Mouse (Mus musculus) T-helper 2 cell (primary cell): ENCODE data around the gene Steap2.

Experiments used
- in situ Hi-C: fragments of 300-600 bp; cut with MboI, MseI; formaldehyde crosslinking; loops from one replicate; pipeline ENCODE4 v1.15.1; 2025; ENCODE audit warnings: high pct_unique_total_duplicates

The Steap2 gene

GRCm38 (mm10) chr5:5664371-5664926, 29.9 kb downstream of the Steap2 start:
- in situ Hi-C loops: no loop called here

DNA sequence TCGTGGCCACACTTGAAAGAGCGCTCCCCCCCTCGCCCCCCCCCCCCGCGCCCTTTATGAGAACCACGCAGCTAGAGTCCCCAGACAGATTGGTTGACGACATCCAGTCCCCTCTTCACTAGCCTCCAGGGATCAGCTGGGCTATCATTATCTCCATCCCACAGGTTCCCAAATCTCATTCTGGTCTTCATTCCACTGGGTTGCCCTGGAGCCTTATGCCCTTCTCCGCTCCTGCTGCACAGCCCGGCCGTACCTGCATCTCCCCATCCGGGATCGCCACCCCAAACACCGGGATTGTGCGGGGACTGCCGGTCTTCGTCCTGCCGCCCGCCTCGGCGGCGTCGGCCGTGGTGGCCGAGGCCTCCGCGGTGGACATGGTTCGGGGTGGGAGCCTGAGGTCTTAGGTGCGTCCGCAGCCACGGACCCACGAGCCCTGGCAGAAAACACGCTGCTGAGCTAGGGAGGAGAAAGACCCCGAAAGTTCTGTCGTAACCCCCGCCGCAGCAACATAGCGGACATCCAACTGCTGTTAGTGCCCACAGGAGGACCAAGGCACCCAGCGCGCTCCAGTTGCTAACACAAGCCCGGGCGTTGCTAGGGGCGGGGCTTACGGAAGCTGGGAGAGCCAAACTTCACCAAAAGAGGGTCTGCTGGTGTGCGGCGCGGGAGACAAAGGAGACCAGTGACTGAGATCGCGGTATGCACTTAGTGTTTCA, 30.6 kb downstream of the Steap2 start, which contains the start of gene Cfap69:
Gene Cfap69, minus strand, starts transcription at position 585 of the 716 bp plus-strand sequence.
- in situ Hi-C loops: no loop called here

DNA sequence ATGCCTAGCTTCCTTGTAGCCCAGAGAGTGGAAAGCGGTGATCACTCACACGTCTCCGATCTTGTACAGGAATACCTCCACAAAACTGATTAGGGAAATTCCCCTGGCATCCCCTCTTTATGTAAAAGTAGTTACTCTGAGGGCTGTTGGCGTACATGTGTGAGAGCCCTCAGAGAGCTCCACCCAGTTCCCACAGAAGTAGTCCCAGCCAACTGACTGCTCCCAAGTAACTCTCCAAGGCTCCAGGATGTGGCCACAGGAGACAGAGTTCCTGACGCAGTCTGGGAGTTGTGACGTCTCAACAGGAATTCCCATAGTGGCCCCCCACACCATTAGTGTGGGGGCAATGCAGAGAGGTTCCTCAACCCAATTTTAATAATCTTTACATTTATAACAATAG, 31.3 kb downstream of the Steap2 start:
- in situ Hi-C loops: no loop called here

- in situ Hi-C loops: no loop called here
Measured at GRCm38 (mm10) chr5:5658680-5659079, 35.7 kb downstream of the Steap2 start.

- in situ Hi-C loops: no loop called here
Measured at GRCm38 (mm10) chr5:5657932-5658331, 36.4 kb downstream of the Steap2 start.

DNA sequence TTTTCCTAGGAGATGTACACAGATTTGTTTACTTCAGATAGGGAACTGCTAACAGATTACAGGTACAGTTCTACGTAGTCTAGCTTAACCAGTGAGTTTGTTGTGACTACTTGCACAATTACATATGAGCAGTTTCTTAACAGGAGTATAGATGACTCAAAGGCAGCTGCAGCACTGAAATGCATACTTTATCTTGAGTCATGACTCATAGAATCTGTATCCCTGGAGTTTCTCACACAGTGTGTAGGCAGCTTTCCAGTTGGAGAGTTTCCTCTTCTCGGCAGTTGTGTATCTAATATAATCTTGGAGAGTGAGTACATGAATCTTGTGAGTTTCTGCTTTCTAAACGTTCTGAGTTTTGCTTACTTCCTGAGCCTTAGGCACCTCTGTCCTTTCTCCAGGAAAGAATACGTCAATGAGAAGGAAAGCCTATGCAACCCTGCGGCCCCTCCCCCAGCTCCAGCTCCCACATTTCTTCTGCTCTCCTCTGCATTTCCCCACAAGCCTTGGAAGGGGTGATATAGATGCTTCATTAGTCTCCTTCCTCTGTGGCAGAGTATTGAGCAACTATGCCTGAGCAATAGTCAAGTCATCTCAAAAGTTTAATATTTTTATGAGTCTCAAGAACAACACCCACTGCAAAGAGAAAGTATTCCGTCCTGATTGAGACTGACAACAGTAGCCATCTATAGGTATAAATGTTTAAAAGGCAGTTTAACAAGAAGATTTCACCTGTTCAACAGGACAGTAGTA, 45.4 kb downstream of the Steap2 start:
- in situ Hi-C loops: no loop called here

GRCm38 (mm10) chr5:5646173-5646572, 48.2 kb downstream of the Steap2 start:
- in situ Hi-C loops: no loop called here

- in situ Hi-C loops: no loop called here
Measured at GRCm38 (mm10) chr5:5638496-5638895, 55.9 kb downstream of the Steap2 start.

DNA sequence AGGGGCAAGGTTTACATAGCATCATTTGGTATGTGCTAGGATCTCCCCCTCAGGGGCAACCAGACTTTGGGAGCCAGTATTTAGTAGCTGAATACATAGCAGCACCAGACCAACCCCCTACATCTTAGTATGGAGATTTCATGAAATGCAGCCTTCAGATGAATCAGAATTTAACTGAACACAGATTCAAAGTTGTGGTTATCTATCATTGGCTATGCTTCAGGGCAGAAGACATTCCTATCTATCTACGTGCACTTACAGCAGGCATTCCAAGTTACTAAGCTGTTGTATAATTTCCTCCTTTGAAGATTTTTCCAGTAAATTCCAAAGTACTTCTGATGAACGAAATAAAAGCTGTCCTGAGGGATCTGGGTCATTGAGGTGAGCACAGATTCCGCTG, 68.9 kb downstream of the Steap2 start:
- in situ Hi-C loops: no loop called here

DNA sequence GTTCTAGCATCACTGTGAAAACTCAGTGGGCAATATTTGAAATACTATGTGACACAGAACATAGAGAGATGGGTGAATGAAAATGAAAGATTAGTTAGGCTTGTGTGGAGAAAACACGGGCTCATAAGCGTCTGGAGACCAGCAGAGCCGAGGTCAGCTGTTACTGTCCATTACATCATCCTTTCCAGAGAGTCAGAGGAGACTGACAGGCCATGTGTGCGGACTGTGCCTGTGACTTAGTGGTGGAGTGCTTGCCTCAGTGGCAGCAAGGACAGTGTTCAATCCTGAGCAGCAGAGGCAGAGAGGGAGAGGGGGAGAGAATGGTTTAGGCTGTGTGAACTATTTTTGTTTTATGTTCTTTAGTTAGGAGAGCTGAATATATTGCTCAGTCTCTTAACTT, 76.0 kb downstream of the Steap2 start:
- in situ Hi-C loops: no loop called here
